Mouse (Mus musculus): ENCODE results near the gene 4930453N24Rik. TPM values are rescaled to one million over a fixed set of nuclear protein-coding genes. Genes with fewer than 3 reads are reported as not detected.
A peak's percentile ranks its signal among the peaks of the same experiment; 100 is the strongest.

4930453N24Rik gene
- polyA plus RNA-seq, 2 experiments: 16.9 to 29.8 TPM

DNA sequence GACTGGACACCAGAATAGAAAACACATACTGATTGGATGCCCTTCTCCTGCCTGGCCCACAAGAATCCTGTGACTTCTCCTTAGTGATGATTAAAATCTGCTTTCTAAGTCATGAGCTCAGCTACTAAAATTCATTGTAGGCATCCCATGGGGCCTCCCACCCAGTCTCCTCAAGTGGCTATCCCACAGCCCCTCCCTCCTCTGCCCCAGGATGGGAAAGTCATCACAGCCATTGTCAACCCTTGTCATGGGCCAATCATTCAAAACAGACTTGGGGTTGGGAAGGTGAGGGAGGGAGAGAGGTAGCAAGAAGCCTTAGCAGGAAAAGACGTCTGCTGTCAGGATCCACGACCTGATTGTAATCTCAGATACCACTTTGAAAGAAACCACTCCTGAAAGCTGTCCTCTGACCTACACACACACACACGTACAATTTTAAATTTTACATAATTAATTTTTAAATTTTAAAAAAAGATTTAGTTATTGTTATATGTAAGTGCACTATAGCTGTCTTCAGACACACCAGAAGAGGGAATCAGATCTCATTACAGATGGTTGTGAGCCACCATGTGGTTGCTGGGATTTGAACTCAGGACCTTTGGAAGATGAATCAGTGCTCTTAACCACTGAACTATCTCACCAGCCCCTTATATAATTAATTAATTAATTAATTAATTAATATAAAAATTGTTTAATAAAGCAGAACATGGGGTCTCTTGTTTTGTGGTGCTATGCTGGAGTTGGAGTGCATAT, 16.8 kb downstream of the 4930453N24Rik start:
- no peaks in the 10 kb centered on the region for H3K27me3 ChIP-seq (ENCODE audit: control insufficient read depth, insufficient read depth, low read length)

DNA sequence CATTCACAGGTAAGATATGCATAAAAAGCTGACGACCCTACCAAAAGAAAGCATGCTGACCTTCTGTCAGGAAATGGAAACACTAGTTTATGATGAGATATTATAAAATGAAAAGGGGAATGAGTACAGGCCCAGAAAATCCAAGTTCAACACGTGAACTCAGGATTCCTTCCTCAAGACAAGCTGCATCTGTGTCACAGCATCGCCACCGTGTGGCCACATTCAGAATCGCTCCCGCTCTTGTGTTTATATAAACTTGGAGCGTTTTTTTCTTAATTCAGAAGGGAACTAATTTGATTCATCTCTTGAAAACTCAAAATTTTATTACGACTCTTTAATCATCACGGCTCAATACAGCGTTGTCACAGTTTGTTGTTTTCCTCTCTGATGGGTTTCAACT, 22.7 kb downstream of the 4930453N24Rik start:
- Histone ChIP-seq H3K27me3 (ENCODE audit: control insufficient read depth, insufficient read depth, low read length) (no peaks in the 10 kb centered on the region), H3K4me3 (replicated peaks; ENCODE audit: low read length) (no peak overlapping the region), H3K36me3 (ENCODE audit: control insufficient read depth, insufficient read depth, low read length) (no peaks in the 10 kb centered on the region), H3K9me3 (ENCODE audit: control insufficient read depth, low read length) (peaks cover 4% of the 10 kb centered on the region; the same call in 1 of the 2 replicates), H3K4me1 (ENCODE audit: control insufficient read depth, insufficient read depth, low read length) (no peaks in the 10 kb centered on the region), H3K9ac (ENCODE audit: low read depth, low read length, severe bottlenecking) (no peak overlapping the region), H3K4me2 (replicated peaks; ENCODE audit: low read depth, low read length, severe bottlenecking) (no peak overlapping the region), H3K27ac (replicated peaks; ENCODE audit: low read depth, low read length) (no peak overlapping the region)
- WGBS: 6% methylated on average over 10 of the region's 10 CpGs
- no peak for TF ChIP-seq POLR2A (IDR thresholded peaks at IDR 0.05; ENCODE audit: borderline replicate concordance, extremely low read depth, insufficient read depth, insufficient read length)
- DNase-seq (ENCODE audit: low spot score) (peak; percentile 85), ATAC-seq (ENCODE audit: low FRiP score, low read depth) (no peak)

More for the DNA sequence above, 16.8 kb downstream of the 4930453N24Rik start:
- Histone ChIP-seq H3K4me2 (replicated peaks; ENCODE audit: low read depth, low read length, severe bottlenecking) (no peak overlapping the region), H3K9me3 (ENCODE audit: control insufficient read depth, low read length) (no peaks in the 10 kb centered on the region), H3K4me1 (ENCODE audit: control insufficient read depth, insufficient read depth, low read length) (no peaks in the 10 kb centered on the region), H3K36me3 (ENCODE audit: control insufficient read depth, insufficient read depth, low read length) (no peaks in the 10 kb centered on the region), H3K4me3 (replicated peaks; ENCODE audit: low read length) (no peak overlapping the region), H3K27ac (replicated peaks; ENCODE audit: low read depth, low read length) (no peak overlapping the region), H3K9ac (ENCODE audit: low read depth, low read length, severe bottlenecking) (no peak overlapping the region)
- 69% methylated on average over 3 of the region's 3 CpGs for WGBS
- no peak for TF ChIP-seq POLR2A (IDR thresholded peaks at IDR 0.05; ENCODE audit: borderline replicate concordance, extremely low read depth, insufficient read depth, insufficient read length)
- DNase-seq (ENCODE audit: low spot score): no peak
- no peak for ATAC-seq (ENCODE audit: low FRiP score, low read depth)

DNA sequence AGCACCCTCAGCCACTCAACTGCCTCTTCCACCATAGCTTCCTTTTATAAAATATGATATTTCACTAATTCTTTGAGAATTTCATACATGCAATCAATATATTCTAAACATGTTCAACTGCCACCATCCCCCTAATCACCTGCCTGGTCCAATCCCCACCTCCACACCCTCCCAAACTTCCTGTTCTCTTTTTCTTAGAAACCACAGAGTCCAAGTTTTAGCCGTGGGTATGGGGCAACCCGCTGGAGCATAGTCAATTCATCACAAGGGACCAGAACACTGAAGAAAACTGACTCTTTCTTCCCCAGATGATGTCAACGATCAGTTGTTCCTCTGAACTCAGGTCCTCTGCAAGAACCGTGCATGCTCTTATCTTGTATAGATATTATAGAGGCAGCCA, 25.9 kb downstream of the 4930453N24Rik start:
- H3K27me3 ChIP-seq (ENCODE audit: control insufficient read depth, insufficient read depth, low read length): no peaks in the 10 kb centered on the region
- peaks cover 4% of the 10 kb centered on the region; the same call in 1 of the 2 replicates for H3K9me3 ChIP-seq (ENCODE audit: control insufficient read depth, low read length)
- H3K4me3 ChIP-seq (replicated peaks; ENCODE audit: low read length): no peak overlapping the region
- no peak overlapping the region for H3K9ac ChIP-seq (ENCODE audit: low read depth, low read length, severe bottlenecking)
- no peaks in the 10 kb centered on the region for H3K4me1 ChIP-seq (ENCODE audit: control insufficient read depth, insufficient read depth, low read length)
- no peak overlapping the region for H3K4me2 ChIP-seq (replicated peaks; ENCODE audit: low read depth, low read length, severe bottlenecking)
- ATAC-seq (ENCODE audit: low FRiP score, low read depth) (no peak), DNase-seq (ENCODE audit: low spot score) (no peak)
- TF ChIP-seq POLR2A (IDR thresholded peaks at IDR 0.05; ENCODE audit: borderline replicate concordance, extremely low read depth, insufficient read depth, insufficient read length): no peak
- no peak overlapping the region for H3K27ac ChIP-seq (replicated peaks; ENCODE audit: low read depth, low read length)
- WGBS: 82% methylated on average over 4 of the region's 4 CpGs
- H3K36me3 ChIP-seq (ENCODE audit: control insufficient read depth, insufficient read depth, low read length): no peaks in the 10 kb centered on the region

DNA sequence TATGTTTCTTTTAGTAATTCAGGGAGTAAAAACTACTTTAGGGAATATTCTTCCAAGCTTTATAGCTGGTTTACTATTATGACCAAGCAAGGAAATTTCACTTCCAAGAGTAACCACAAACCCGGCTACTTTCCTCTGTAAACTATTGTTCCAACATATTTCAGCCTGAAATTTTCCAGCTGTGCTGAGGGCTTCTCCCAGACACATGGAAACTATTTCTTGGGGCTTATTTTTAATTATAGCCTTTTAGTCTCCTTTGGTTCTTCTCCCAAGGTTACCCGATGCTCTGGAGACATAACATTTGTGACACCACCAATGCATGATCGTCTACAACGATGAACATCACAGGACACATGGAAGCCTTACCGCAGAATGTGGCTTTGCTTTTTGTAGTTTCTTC, 33.7 kb downstream of the 4930453N24Rik start:
- 53% methylated on average over 5 of the region's 5 CpGs for WGBS
- no peak for ATAC-seq (ENCODE audit: low FRiP score, low read depth)

DNA sequence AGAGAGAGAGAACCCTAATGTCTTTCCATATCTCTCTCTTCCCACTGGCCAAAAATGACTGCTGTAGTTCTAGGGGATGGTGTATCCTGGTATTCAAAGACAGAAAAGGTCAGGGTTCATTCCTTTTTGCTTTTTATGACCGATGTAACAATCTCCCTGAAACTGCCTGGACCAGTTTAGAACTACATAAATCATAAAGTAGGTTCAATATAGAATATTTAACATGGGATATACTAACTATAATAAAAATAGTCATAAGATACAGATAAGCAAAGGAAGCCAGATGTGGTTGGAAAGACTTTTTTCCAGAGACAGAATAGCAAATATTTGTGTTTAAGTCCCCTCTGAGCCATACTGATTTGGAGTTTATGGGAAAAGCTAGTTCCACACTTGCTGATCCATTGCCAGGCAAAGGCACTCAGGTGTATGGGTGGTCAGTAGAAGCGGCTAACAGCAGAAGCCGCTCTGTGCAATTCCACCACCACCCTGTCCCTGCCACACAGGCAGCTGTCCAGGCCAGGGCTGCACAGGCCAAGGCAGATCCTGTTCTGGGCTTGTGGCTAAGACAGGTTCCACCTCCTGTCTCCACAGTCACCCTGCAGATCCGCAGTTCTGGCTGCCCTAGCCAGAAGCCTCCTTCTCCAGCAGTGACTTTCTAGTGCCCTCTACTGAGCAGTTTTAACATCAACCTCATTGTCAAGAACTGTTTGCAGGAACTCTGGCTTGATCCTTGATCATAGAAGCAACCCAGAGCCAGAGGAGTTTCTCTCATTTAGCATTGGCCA, 47.5 kb downstream of the 4930453N24Rik start:
- peaks cover 7% of the 10 kb centered on the region; the same call in 1 of the 2 replicates for H3K4me1 ChIP-seq (ENCODE audit: control insufficient read depth, insufficient read depth, low read length)
- peak; percentile 88 for ATAC-seq (ENCODE audit: low FRiP score, low read depth)
- H3K36me3 ChIP-seq (ENCODE audit: control insufficient read depth, insufficient read depth, low read length): no peaks in the 10 kb centered on the region
- peak; percentile 86 for DNase-seq (ENCODE audit: low spot score)
- H3K9ac ChIP-seq (ENCODE audit: low read depth, low read length, severe bottlenecking): no peak overlapping the region
- 17% methylated on average over 4 of the region's 4 CpGs for WGBS
- TF ChIP-seq POLR2A (IDR thresholded peaks at IDR 0.05; ENCODE audit: borderline replicate concordance, extremely low read depth, insufficient read depth, insufficient read length): no peak
- H3K9me3 ChIP-seq (ENCODE audit: control insufficient read depth, low read length): no peaks in the 10 kb centered on the region
- H3K27me3 ChIP-seq (ENCODE audit: control insufficient read depth, insufficient read depth, low read length): no peaks in the 10 kb centered on the region
- H3K27ac ChIP-seq (replicated peaks; ENCODE audit: low read depth, low read length): no peak overlapping the region
- no peak overlapping the region for H3K4me3 ChIP-seq (replicated peaks; ENCODE audit: low read length)
- no peak overlapping the region for H3K4me2 ChIP-seq (replicated peaks; ENCODE audit: low read depth, low read length, severe bottlenecking)

More for the DNA sequence above, 33.7 kb downstream of the 4930453N24Rik start:
- H3K4me3 ChIP-seq (replicated peaks; ENCODE audit: low read length): no peak overlapping the region
- no peak overlapping the region for H3K9ac ChIP-seq (ENCODE audit: low read depth, low read length, severe bottlenecking)
- no peaks in the 10 kb centered on the region for H3K27me3 ChIP-seq (ENCODE audit: control insufficient read depth, insufficient read depth, low read length)
- H3K9me3 ChIP-seq (ENCODE audit: control insufficient read depth, low read length): no peaks in the 10 kb centered on the region
- no peak overlapping the region for H3K4me2 ChIP-seq (replicated peaks; ENCODE audit: low read depth, low read length, severe bottlenecking)
- H3K27ac ChIP-seq (replicated peaks; ENCODE audit: low read depth, low read length): no peak overlapping the region
- no peaks in the 10 kb centered on the region; the same call in 1 of the 2 replicates for H3K4me1 ChIP-seq (ENCODE audit: control insufficient read depth, insufficient read depth, low read length)
- TF ChIP-seq POLR2A (IDR thresholded peaks at IDR 0.05; ENCODE audit: borderline replicate concordance, extremely low read depth, insufficient read depth, insufficient read length): no peak
- peak; percentile 51 for DNase-seq (ENCODE audit: low spot score)
- H3K36me3 ChIP-seq (ENCODE audit: control insufficient read depth, insufficient read depth, low read length): no peaks in the 10 kb centered on the region
